Mouse (Mus musculus) spleen, adult 2 months (tissue): ENCODE measurements around the gene Ryr1. TPM values are rescaled to one million over a fixed set of nuclear protein-coding genes. Genes with fewer than 3 reads are reported as not detected.
A peak's percentile ranks its signal among the peaks of the same experiment; 100 is the strongest.

Source experiments
- DNase-seq, 2 experiments: peaks; one replicate each; pipeline versions ENCODE4 v3.0.0 to v3.0.0-alpha.2; 2012 to 2021; ENCODE audit warnings: low spot score in 2 of 2, low read depth in 1 of 2
- H3K27ac ChIP-seq: fragments of 200-500 bp; 2 replicates; pipeline ENCODE4 v1.5.1; 2012; ENCODE audit warnings: low read length, inconsistent platforms; ENCODE audit not compliant: insufficient read depth
- H3K27me3 ChIP-seq: fragments of 200-500 bp; 2 replicates; pipeline ENCODE4 v1.6.1; 2012; ENCODE audit warnings: mild to moderate bottlenecking, moderate library complexity, low read length, inconsistent platforms; ENCODE audit not compliant: control insufficient read depth, insufficient read depth
- H3K36me3 ChIP-seq: fragments of 200-500 bp; 2 replicates; pipeline ENCODE4 v1.6.1; 2012; ENCODE audit warnings: mild to moderate bottlenecking, low read length, inconsistent platforms; ENCODE audit not compliant: control insufficient read depth, insufficient read depth
- H3K4me1 ChIP-seq: fragments of 200-500 bp; 2 replicates; pipeline ENCODE4 v1.6.1; 2011; ENCODE audit warnings: inconsistent platforms; ENCODE audit not compliant: control insufficient read depth, insufficient read depth, insufficient read length
- H3K4me3 ChIP-seq: fragments of 200-500 bp; 2 replicates; pipeline ENCODE4 v1.5.1; 2011; ENCODE audit warnings: mild to moderate bottlenecking, inconsistent platforms; ENCODE audit not compliant: insufficient read depth, insufficient read length; ENCODE audit errors: extremely low read depth
- CTCF ChIP-seq: fragments of 200-500 bp; IDR thresholded peaks from 2 replicates; pipeline ENCODE4 v1.5.1; 2011; ENCODE audit warnings: mild to moderate bottlenecking, inconsistent platforms; ENCODE audit not compliant: insufficient read depth, insufficient read length, insufficient replicate concordance; ENCODE audit errors: extremely low read depth
- POLR2A ChIP-seq: fragments of 200-500 bp; IDR thresholded peaks from 2 replicates; pipeline ENCODE4 v1.6.1; 2011; ENCODE audit warnings: low read depth, low read length, inconsistent platforms
- WGBS: fragments of 180-500 bp; shearing (Covaris S2); methylation state at CpG from one replicate; pipeline ENCODE4 v1.1.7; 2018; 5-methylcytosine and 5-hydroxymethylcytosine counted together
- polyA plus RNA-seq: library from polyadenylated mRNA; depleted of rRNA; stranded (reverse); fragments of >200 nt; gene quantifications from 2 replicates; pipeline ENCODE4 v1.2.3, GENCODE M21; 2012

The Ryr1 gene
- polyA plus RNA-seq, 1 experiment = 0.27 TPM

DNA sequence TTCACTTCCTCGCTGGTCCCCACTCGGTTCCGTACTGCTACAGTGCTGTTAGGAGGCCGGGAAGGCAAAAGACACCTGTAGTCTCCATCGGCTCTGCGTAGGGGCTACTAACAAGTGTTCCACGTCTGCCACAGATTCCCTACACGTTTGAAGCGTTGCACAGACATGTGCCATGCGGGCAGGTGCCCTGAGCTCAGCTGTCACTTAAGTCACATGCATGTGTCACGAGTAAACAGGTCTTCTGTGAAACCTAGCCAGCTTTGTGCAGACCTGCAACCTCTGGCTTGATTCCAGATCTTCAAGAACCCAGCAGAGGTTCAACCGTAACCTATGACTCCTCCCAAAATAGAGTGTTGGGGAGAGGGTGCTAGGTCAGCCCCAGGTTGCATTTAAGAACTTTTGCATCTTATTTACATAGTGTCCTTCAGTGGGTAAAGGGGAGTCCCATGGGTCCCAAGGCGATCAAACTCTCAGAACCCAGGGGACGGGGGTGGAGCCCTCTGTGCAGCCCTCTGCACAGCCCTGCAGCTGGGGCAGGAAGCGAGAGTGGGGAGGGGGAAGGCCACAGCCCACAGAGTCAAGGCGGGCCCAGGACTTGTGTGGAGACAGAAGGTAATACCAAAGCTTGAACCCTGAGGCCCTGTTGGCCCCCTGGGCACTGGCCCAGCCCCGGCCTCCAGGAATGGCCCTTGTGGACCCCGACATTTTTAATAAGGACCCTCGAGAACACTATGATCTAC is 142.5 kb downstream of the Ryr1 start:
- H3K4me3 ChIP-seq = peak overlapping the region; percentile 77
- H3K4me1 ChIP-seq = peaks cover 12% of the 10 kb centered on the region; the same call in 1 of the 2 replicates
- TF ChIP-seq CTCF (no peak), POLR2A (peak; percentile 30; the same call in 1 of the 2 replicates)
- H3K27me3 ChIP-seq = no peaks in the 10 kb centered on the region
- 2% methylated on average over 19 of the region's 19 CpGs for WGBS
- DNase-seq = peak; percentile 94
- peak overlapping the region; percentile 95 for H3K27ac ChIP-seq
- peaks cover 23% of the 10 kb centered on the region for H3K36me3 ChIP-seq

DNA sequence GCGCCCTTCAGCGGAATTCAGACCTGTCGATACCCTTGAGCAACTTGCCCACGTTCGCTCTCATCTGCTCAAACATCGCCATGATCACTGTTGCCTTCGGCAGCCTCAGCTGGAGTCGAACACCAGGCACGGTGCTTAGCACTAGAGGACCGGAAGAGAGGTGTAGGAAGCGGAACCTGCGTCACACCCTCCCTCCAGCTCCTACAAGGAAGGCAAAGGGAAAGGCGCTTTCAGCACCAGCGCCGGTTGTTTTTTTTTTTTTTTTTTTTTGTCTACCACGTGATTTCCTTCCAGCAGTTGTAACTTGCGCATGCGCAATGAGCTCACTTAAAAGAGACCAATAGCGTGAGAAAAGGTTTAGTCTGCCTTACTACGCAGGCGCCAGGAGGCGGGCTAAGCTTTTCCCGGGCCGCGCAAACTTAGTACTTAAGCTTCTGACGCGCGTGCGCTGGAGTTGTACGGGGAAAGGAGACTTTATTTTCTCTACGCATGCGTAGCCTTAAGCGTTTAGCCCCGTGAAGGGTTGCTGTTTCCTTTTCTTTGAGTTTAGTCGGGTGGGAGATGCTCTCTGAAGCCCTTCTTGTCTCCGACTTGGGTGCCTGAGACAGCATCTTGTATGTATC is 143.2 kb downstream of the Ryr1 start, which contains the start of the genes Eif3k and Map4k1:
Gene Eif3k, minus strand, starts transcription at position 214 of the 623 bp plus-strand sequence.
Gene Map4k1, plus strand, starts transcription at position 400 of the 623 bp plus-strand sequence.
- WGBS = under 1% methylated on average over 36 of the region's 36 CpGs
- H3K4me3 ChIP-seq = peak within 1 kb of the TSS; percentile 77
- TF ChIP-seq CTCF (no peak), POLR2A (peak; percentile 44; the same call in 1 of the 2 replicates)
- H3K36me3 ChIP-seq = peaks cover 22% of the 10 kb centered on the region
- peak within 1 kb of the TSS; percentile 95 for H3K27ac ChIP-seq
- peak; percentile 95 to 99 for DNase-seq
- H3K27me3 ChIP-seq = no peaks in the 10 kb centered on the region
- H3K4me1 ChIP-seq = peaks cover 12% of the 10 kb centered on the region; the same call in 1 of the 2 replicates

DNA sequence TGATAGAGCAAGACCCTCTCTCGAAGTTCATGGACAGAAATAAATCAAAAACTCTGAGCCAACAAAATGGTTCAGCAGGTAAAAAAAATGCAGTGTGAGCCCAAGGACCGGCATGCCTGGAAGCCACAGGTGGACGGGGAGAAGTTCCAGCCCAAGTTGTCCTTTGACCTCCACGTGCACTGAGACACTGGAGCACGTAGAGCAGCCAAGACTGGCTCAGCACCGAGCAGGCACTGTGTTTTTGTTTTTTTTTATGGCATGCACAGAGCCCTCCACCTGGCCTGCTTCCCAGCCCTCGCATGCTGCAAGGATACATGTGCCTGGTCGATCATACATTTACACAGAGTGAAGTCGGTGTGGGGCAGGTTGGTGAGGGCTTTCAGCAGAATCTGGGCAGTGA is 147.4 kb downstream of the Ryr1 start:
- DNase-seq = no peak
- WGBS = 92% methylated on average over 9 of the region's 9 CpGs
- Histone ChIP-seq H3K4me3 (no peak overlapping the region), H3K27me3 (no peaks in the 10 kb centered on the region), H3K36me3 (peaks cover 21% of the 10 kb centered on the region), H3K4me1 (peaks cover 3% of the 10 kb centered on the region; the same call in 1 of the 2 replicates), H3K27ac (no peak overlapping the region)
- TF ChIP-seq POLR2A (no peak), CTCF (no peak)

DNA sequence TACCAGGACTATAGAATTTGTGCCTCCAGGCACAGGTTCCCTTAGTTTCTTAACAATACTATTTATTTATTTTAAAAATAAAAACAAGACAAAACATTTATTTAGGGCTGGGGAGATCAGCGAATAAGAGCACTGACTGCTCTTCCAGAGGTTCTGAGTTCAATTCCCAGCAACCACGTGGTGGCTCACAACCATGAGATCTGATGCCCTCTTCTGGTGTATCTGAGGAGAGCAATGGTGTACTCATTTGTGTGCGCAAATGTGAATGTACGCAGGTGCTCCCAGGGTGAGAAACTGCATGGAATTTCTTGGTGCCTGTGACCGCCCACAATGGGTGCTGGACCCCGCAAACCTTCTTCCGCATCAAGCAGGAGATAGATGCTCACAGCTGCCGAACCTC is 152.0 kb downstream of the Ryr1 start:
- no peaks in the 10 kb centered on the region for H3K27me3 ChIP-seq
- no peaks in the 10 kb centered on the region for H3K4me1 ChIP-seq
- no peak for DNase-seq
- WGBS = 83% methylated on average over 8 of the region's 8 CpGs
- TF ChIP-seq POLR2A = no peak
- no peak for TF ChIP-seq CTCF
- no peak overlapping the region for H3K27ac ChIP-seq
- H3K4me3 ChIP-seq = no peak overlapping the region
- H3K36me3 ChIP-seq = peaks cover 20% of the 10 kb centered on the region

DNA sequence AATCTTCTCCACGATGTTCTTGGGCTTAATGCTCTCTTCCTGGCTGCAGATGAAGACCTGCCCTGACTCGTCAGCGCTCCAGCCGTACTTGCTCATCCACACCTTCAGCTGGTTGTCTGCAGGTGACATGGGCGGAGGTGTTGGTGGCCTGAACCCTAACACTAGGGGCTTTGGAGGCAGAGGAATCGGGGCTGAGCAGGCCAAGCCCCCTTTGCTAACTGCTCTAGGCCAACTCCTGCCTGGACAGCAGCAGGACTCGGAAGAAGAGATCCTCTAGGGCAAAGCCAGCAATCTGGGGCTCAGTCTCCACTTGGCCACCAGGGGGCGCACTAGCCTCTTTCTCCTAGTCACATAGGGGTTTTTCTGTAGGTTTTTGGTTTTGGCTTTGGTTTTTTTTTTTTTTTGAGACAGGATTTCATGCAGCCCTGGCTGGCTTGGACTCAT is 152.4 kb downstream of the Ryr1 start:
- WGBS = 75% methylated on average over 8 of the region's 8 CpGs
- Histone ChIP-seq H3K4me1 (no peaks in the 10 kb centered on the region), H3K36me3 (peaks cover 18% of the 10 kb centered on the region), H3K4me3 (no peak overlapping the region), H3K27ac (no peak overlapping the region), H3K27me3 (no peaks in the 10 kb centered on the region)
- TF ChIP-seq POLR2A (no peak), CTCF (peak; percentile 77; the same call in 1 of the 2 replicates)
- peak; percentile 54 to 77 for DNase-seq

DNA sequence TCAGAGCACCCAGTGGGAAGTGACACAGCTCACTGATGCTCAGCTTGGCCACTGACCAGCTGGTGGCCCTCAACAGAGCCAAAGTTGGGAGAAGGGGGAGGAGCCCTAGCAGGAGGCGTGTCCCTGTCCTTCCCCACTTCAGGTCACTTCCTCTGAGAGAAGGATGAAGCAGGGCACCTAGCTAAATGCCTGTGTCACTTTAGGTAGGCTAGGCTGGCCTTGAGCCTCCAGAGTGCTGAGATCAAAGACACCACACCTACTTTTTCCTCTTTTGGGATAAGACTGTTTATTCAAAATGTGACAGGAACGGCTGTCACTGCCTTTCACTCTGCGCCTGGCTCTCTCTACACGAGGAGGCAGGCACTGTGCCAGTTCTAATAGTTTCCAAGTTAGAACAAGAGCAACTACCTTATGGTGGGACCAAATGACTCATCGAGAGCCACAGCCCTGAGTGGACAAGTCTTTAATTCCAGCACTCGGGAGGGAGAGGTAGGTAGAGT is 153.2 kb downstream of the Ryr1 start:
- Histone ChIP-seq H3K36me3 (peaks cover 16% of the 10 kb centered on the region), H3K4me1 (no peaks in the 10 kb centered on the region), H3K4me3 (no peak overlapping the region), H3K27me3 (no peaks in the 10 kb centered on the region), H3K27ac (no peak overlapping the region)
- 78% methylated on average over 6 of the region's 6 CpGs for WGBS
- TF ChIP-seq CTCF (no peak), POLR2A (no peak)
- DNase-seq = no peak

DNA sequence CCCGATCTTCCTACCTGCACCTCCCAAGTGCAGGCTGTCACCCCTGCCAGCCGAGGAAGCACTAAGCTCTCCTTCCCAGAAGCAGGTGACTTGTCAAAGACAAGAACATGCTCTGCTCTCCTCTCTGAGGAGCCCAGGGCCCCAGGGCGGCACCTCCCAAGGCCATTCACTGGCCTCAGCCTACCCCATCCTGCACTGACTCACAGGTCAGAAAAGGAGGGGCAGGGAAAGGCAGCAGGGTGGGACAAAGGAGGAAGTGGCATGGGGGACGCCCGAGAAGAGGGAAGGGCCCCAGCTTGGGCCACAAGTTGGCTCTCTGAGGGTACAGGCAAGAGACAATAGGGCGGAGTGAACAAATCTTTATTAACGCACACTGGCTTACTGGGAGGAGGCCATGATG is 153.9 kb downstream of the Ryr1 start:
- WGBS = 75% methylated on average over 7 of the region's 7 CpGs
- Histone ChIP-seq H3K4me1 (no peaks in the 10 kb centered on the region), H3K4me3 (no peak overlapping the region), H3K36me3 (peaks cover 12% of the 10 kb centered on the region), H3K27me3 (no peaks in the 10 kb centered on the region), H3K27ac (no peak overlapping the region)
- DNase-seq = no peak
- no peak for TF ChIP-seq POLR2A
- no peak for TF ChIP-seq CTCF
